Mouse (Mus musculus): Measurements from ENCODE around the gene Tcea3. TPM values are rescaled to one million over a fixed set of nuclear protein-coding genes. Genes with fewer than 3 reads are reported as not detected.

The Tcea3 gene
- total and polyA plus RNA-seq, 2 experiments from 2014 or later = 0.48 to 1.9 TPM

DNA sequence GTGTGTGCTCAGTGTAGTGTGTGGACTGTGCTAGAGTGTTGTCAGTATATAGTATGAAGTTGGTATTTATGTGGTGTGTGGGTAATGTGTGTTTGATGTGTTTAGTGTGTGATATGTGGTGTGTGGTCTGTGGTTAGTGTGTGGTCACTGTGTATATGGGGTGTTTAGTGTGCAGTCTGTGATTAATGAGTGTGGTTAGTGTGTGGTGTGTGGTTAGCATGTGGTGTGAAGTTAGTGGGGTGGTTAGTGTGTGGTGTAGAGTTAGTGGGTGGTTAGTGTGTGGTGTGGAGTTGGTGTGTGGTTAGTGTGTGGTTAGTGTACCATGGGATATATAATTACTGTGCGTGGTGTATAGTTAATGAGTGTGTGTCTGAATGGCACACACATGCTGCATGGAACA, 21.4 kb downstream of the Tcea3 start:
- TF ChIP-seq CTCF (IDR thresholded peaks at IDR 0.05; ENCODE audit: low read depth) = no peak
- ATAC-seq (no peak), DNase-seq (no peak)
- H3K4me3 ChIP-seq (ENCODE audit: low read depth, low read length) = no peak overlapping the region
- 86% methylated on average over 1 of the region's 1 CpGs for WGBS
- no peak overlapping the region for H3K4me2 ChIP-seq (ENCODE audit: low read depth)
- H3K36me3 ChIP-seq (ENCODE audit: insufficient read depth) = no peaks in the 10 kb centered on the region
- H3K9me3 ChIP-seq (ENCODE audit: low read length) = 0 out of 2 replicates have a peak, but pooled peaks cover 8% of the 10 kb centered on the region
- no peak overlapping the region for H3K27ac ChIP-seq (ENCODE audit: low read depth, low read length)
- no peaks in the 10 kb centered on the region for H3K27me3 ChIP-seq (ENCODE audit: insufficient read depth, low read length)
- no peaks in the 10 kb centered on the region for H3K4me1 ChIP-seq (ENCODE audit: insufficient read depth)
- H3K9ac ChIP-seq = no peak overlapping the region

GRCm38 (mm10) chr4:136270648-136271047, 23.1 kb downstream of the Tcea3 start:
- no peak for TF ChIP-seq CTCF (IDR thresholded peaks at IDR 0.05; ENCODE audit: low read depth)
- ATAC-seq = no peak
- 83% methylated on average over 8 of the region's 8 CpGs for WGBS

GRCm38 (mm10) chr4:136281097-136281496, 33.6 kb downstream of the Tcea3 start:
- Histone ChIP-seq H3K4me2 (ENCODE audit: low read depth) (no peak overlapping the region), H3K27me3 (ENCODE audit: insufficient read depth, low read length) (no peaks in the 10 kb centered on the region), H3K36me3 (ENCODE audit: insufficient read depth) (no peaks in the 10 kb centered on the region), H3K9me3 (ENCODE audit: low read length) (no peaks in the 10 kb centered on the region), H3K9ac (no peak overlapping the region), H3K4me1 (ENCODE audit: insufficient read depth) (peaks cover 16% of the 10 kb centered on the region), H3K27ac (ENCODE audit: low read depth, low read length) (no peak overlapping the region), H3K4me3 (ENCODE audit: low read depth, low read length) (no peak overlapping the region)
- no peak for DNase-seq
- WGBS = 91% methylated on average over 8 of the region's 8 CpGs
- TF ChIP-seq CTCF (IDR thresholded peaks at IDR 0.05; ENCODE audit: low read depth) = no peak
- ATAC-seq = no peak

More at GRCm38 (mm10) chr4:136270648-136271047, 23.1 kb downstream of the Tcea3 start:
- H3K27me3 ChIP-seq (ENCODE audit: insufficient read depth, low read length) = no peaks in the 10 kb centered on the region
- H3K9ac ChIP-seq = no peak overlapping the region
- H3K9me3 ChIP-seq (ENCODE audit: low read length) = 0 out of 2 replicates have a peak, but pooled peaks cover 8% of the 10 kb centered on the region
- H3K27ac ChIP-seq (ENCODE audit: low read depth, low read length) = no peak overlapping the region
- no peak for DNase-seq
- H3K36me3 ChIP-seq (ENCODE audit: insufficient read depth) = no peaks in the 10 kb centered on the region
- H3K4me3 ChIP-seq (ENCODE audit: low read depth, low read length) = no peak overlapping the region
- H3K4me2 ChIP-seq (ENCODE audit: low read depth) = no peak overlapping the region
- H3K4me1 ChIP-seq (ENCODE audit: insufficient read depth) = no peaks in the 10 kb centered on the region

DNA sequence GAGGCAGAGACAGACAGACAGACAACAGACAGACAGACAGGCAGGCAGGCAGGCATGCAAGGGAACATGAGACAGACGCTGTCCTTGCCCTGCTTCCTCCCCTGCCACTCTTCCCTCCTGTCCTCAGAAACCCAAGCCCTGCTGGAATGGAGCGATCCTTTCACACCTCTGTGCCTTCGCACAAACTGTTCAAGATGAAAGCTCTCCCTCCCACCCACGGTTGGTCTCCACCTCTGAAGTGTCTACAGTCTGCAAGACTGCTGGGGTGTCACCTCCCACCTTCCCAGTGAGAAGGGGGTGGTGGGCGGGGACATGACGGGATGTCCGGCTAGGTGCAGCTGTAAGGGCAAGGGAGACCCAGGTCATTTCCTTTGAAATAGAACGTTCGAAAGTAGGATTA, 34.1 kb downstream of the Tcea3 start:
- Histone ChIP-seq H3K9ac (no peak overlapping the region), H3K4me3 (ENCODE audit: low read depth, low read length) (no peak overlapping the region), H3K4me2 (ENCODE audit: low read depth) (no peak overlapping the region), H3K36me3 (ENCODE audit: insufficient read depth) (no peaks in the 10 kb centered on the region), H3K27me3 (ENCODE audit: insufficient read depth, low read length) (no peaks in the 10 kb centered on the region), H3K4me1 (ENCODE audit: insufficient read depth) (peaks cover 19% of the 10 kb centered on the region), H3K27ac (ENCODE audit: low read depth, low read length) (no peak overlapping the region), H3K9me3 (ENCODE audit: low read length) (no peaks in the 10 kb centered on the region)
- WGBS = 67% methylated on average over 9 of the region's 9 CpGs
- ATAC-seq = no peak
- DNase-seq = no peak
- TF ChIP-seq CTCF (IDR thresholded peaks at IDR 0.05; ENCODE audit: low read depth) = no peak

DNA sequence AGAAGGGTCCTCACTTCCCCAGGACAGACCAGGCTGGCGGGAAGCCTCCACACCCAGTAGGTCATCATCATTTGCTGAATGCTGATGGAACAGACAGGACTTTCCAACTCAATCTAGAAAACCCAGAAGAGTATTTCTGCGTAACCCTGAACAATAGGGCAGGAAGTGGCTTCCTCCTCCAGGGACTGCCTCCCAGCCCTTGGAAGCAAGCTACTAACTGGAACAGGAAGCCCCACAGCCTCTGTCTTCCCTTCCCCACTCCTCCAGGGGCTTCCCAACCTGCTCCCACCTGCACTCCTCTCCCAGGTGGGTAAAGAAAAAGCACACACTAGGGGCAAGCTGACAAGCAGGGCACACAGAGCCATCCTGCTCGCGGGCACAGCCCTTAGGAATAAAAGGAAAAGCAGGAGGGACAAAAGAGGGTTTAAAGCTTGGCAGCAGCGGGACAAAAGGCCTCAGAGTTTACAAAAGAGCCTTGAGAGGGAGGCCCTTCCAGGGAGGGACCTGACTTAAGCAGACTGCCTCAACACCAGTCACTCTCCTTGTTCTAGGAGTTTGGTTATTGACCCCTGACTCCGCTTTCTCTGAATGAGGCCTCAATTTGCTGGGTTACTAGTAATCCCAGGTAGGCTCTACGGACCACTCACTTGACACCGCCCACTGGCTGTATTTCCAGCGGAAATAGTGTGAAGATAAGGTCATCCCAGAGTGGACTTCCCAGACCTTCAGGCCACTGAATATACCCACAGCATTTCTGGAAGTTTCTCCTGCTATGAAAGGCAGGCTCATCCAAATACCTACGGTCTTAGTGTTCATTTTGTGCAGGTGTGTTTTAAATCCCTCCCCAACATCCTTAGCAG, 35.3 kb downstream of the Tcea3 start:
- H3K9ac ChIP-seq = peak overlapping the region; percentile 74; the same call in 1 of the 2 replicates
- peaks cover 24% of the 10 kb centered on the region for H3K4me1 ChIP-seq (ENCODE audit: insufficient read depth)
- H3K9me3 ChIP-seq (ENCODE audit: low read length) = no peaks in the 10 kb centered on the region
- no peak overlapping the region for H3K4me3 ChIP-seq (ENCODE audit: low read depth, low read length)
- no peaks in the 10 kb centered on the region for H3K27me3 ChIP-seq (ENCODE audit: insufficient read depth, low read length)
- ATAC-seq (no peak), DNase-seq (peak; percentile 17)
- no peak for TF ChIP-seq CTCF (IDR thresholded peaks at IDR 0.05; ENCODE audit: low read depth)
- peaks cover 9% of the 10 kb centered on the region; the same call in 1 of the 2 replicates for H3K36me3 ChIP-seq (ENCODE audit: insufficient read depth)
- no peak overlapping the region for H3K4me2 ChIP-seq (ENCODE audit: low read depth)
- WGBS = 14% methylated on average over 10 of the region's 10 CpGs
- H3K27ac ChIP-seq (ENCODE audit: low read depth, low read length) = peak overlapping the region; percentile 99

GRCm38 (mm10) chr4:136283783-136284182, 36.3 kb downstream of the Tcea3 start:
- peak; percentile 50 for ATAC-seq
- DNase-seq = peak; percentile 76
- H3K27ac ChIP-seq (ENCODE audit: low read depth, low read length) = peak overlapping the region; percentile 99
- H3K4me1 ChIP-seq (ENCODE audit: insufficient read depth) = peaks cover 24% of the 10 kb centered on the region
- 0% methylated on average over 2 of the region's 2 CpGs for WGBS
- H3K4me2 ChIP-seq (ENCODE audit: low read depth) = peak overlapping the region; percentile 67
- H3K36me3 ChIP-seq (ENCODE audit: insufficient read depth) = peaks cover 14% of the 10 kb centered on the region; the same call in 1 of the 2 replicates
- no peaks in the 10 kb centered on the region for H3K27me3 ChIP-seq (ENCODE audit: insufficient read depth, low read length)
- H3K9ac ChIP-seq = peak overlapping the region; percentile 74; the same call in 1 of the 2 replicates
- no peaks in the 10 kb centered on the region for H3K9me3 ChIP-seq (ENCODE audit: low read length)
- TF ChIP-seq CTCF (IDR thresholded peaks at IDR 0.05; ENCODE audit: low read depth) = no peak
- no peak overlapping the region for H3K4me3 ChIP-seq (ENCODE audit: low read depth, low read length)

- 0 out of 2 replicates have a peak, but pooled peaks have one; percentile 17 for TF ChIP-seq CTCF (IDR thresholded peaks at IDR 0.05; ENCODE audit: low read depth)
- peak within 1 kb of the TSS; percentile 74 for H3K9ac ChIP-seq
- H3K9me3 ChIP-seq (ENCODE audit: low read length) = no peaks in the 10 kb centered on the region
- H3K4me1 ChIP-seq (ENCODE audit: insufficient read depth) = peaks cover 24% of the 10 kb centered on the region
- peak within 1 kb of the TSS; percentile 67 for H3K4me2 ChIP-seq (ENCODE audit: low read depth)
- H3K27me3 ChIP-seq (ENCODE audit: insufficient read depth, low read length) = no peaks in the 10 kb centered on the region
- peaks cover 14% of the 10 kb centered on the region; the same call in 1 of the 2 replicates for H3K36me3 ChIP-seq (ENCODE audit: insufficient read depth)
- peak; percentile 34 for ATAC-seq
- 2% methylated on average over 5 of the region's 5 CpGs for WGBS
- H3K4me3 ChIP-seq (ENCODE audit: low read depth, low read length) = peak within 1 kb of the TSS; percentile 79
- H3K27ac ChIP-seq (ENCODE audit: low read depth, low read length) = peak within 1 kb of the TSS; percentile 99
- peak; percentile 95 for DNase-seq
Measured at GRCm38 (mm10) chr4:136284455-136284854, 36.9 kb downstream of the Tcea3 start, which contains the start of gene Zfp46. TSS of gene Zfp46 (plus strand) at chr4:136284683.
